Mouse (Mus musculus) fibroblast of lung, adult 2 months (primary cell): ENCODE data around the gene Gpr160.
"Not testable (repeated sequence)": the region's sequence is repeated elsewhere in the genome, so short reads cannot be mapped to it uniquely, and the experiment has no call there.

ENCODE experiments used
- DNase-seq: peaks from one replicate; pipeline ENCODE4 v3.0.0-alpha.2; 2011; ENCODE audit warnings: low read depth

Gpr160 gene

DNA sequence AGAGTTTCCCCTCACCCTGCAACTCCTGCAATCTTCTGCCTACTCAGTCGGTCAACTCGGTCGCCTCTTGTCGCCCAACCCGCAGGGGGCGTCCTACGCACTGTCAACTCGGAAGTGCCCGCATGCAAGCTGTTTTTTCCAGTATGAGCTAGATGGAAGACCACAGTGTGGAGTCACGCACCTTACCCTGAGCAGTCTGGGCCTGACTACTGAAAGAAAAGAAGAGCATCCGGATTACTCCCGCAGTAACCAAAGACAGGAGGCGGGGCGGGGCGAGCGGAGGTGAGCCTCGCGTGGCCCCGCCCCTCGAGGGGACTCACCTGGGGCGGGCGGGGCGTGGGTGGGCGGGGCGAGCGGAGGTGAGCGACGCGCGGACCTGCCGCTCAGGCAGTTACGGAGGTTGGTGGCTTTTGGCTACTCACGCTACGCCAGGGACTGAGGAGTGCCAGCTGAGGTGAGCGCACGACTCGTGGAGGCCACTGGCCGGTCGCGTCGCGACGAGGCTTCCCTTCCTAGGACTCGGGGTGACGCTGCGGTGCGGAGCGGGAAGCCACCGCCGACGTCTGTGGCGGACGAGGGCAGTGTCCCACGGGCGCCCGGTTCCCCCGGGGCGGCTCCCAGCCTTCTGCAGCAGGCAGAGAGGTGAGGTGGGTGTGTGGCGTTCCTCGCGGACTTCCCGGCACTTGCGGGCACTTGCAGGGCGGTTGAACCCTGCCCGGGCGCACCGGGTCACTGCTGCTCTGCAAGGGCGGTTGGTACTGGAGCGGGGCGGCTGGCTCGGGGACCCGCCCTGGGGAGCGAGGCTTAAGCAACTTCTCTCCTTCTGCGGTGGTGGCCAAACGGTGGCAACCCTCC lies at the start of gene Gpr160:
Gene Gpr160 (plus strand): TSS at position 347 of the 855 bp plus-strand sequence.
- no peak for DNase-seq

DNA sequence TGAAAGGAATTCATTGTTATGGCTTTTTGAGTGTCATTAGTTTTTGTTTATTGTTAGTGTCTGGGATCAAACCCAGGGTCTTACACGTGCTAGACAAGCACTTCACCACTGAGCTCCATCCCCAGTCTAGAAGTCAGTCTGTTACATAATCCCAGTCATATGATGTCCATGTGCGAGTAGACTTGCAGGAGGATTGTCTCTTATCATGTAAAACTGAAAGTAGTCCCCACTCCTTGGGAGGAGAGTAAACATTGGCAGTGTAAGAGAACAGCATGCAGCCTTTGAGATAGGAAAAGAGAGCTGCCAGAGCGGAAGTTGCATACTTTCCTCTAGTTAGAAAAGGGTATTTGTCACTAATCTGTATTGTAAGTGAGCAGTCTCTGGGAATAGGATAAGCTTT lies 42.9 kb upstream of the Gpr160 start:
- no peak for DNase-seq

DNA sequence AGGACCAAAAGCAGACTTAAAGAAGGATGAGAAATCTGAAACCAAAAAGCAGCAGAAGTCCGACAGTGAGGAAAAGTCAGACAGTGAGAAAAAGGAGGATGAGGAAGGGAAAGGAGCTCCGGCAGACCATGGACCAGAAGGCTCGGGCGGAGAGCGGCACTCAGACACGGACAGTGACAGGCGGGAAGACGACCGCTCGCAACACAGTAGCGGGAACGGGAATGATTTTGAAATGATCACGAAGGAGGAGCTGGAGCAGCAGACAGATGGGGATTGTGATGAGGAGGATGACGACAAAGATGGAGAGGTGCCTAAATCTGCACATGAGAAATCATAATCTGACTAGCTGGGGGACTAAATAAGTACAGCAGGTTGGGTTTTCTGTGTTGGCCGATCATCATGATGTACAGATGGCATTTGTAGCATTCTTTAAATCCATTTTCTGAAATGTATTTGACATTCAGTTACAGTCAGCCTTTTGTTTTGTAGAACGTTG lies 37.1 kb upstream of the Gpr160 start:
- DNase-seq: no peak

DNA sequence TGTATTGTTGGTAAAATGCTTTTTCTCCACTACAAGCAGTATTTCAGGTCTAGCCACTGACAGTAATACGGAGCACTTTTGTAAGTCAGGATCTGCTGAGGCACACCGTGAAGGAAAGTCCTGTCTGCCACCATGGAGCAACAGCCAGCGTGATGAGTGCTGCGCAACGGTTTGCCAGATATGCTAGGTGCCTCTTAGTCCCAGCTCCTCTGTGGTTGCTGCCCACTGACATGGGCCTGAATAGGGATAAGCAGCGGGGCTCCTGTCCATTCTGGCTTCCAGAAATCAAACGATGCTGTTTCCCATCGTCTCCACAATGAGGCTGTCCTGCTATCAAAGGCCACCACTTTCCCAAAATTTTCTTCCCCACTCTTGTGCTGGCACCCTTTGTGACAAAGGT lies 33.6 kb upstream of the Gpr160 start:
- DNase-seq: no peak

DNA sequence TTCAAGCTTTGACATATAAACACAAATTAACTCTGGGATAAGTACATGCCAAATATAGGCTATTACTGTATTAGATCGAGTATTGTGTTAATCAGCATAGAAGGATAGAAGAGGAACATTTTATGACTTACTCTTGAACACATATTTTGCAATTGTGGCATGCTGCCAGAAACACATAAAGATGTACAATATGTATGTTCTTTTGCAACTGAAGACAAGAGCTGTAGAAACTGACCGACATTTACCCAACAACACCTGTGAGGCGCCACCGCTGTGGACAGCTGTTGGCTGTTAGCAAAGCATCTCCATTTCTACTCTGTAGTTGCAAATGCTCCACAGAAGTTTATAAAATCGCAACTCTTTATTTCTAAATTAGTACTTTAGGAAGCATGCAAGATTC lies 29.7 kb upstream of the Gpr160 start:
- no peak for DNase-seq

DNA sequence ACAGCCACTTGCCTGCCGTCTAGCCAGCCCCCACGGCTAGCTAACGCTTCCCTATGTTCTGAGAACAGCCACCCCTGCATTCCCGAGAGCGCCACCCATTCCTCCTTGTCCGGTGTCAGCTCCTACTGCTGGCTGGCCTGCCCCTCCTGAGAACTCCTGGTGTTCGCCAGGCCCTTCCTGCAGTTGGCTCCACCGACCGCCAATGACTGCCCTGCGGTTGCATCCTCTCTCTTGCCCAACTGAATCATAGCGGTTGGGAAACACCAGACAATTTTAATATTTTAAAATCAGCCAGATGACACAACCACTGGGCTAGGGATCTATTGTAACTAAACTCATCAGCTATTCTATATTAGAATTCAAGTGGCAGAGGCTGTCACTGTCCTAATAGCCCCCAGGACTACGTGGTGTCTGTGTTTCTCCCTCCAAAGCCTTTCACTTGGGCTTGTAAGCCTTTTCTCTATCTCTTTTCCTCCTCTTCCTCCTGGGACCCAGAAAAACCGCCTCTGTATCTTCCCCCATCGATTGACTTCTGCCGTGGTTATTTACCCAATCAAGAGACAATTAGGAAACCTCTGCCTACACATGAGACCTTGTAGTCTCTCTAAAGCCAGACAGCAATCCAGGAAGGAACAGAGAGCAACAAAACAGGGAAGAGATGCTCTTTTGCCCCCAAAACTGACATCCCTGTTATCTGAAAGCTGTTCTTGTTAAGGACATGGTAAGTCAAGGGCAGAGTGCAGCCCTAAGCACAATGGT lies 23.7 kb upstream of the Gpr160 start:
- no peak for DNase-seq

DNA sequence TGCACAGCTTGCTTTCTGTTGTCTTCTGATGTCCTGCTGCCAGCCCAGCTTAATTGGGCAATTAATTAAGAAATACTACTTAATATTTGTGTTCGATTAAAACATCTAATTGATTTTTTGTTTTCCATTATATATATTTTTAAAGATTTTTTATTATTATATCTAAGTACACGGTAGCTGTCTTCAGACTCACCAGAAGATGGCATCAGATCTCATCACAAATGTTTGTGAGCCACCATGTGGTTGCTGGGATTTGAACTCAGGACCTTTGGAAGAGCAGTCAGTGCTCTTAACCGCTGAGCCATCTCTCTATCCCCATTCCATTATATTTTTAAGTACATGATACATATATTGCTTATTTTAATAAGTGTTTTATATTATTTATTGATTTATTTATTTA lies 22.5 kb upstream of the Gpr160 start:
- no peak for DNase-seq

DNA sequence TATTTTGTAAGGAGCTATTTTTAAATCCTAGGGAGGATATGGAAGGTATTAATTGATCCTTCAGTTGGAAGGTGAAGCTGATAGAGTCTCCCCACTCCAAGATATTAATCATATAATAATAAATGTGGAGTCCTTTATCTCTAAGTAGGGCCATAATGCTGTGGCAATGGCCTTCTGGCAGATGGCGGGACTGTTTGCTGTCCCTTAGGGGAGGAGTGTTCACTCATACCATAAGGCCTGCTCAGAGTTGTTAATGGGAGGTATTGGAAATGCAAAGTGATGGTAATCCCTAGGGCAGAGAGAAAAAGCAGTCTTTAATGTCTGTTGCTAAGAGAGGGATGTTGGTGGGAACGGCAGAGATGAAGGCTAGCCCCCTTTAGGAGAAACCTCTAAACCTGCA lies 10.0 kb upstream of the Gpr160 start:
- DNase-seq: no peak

DNA sequence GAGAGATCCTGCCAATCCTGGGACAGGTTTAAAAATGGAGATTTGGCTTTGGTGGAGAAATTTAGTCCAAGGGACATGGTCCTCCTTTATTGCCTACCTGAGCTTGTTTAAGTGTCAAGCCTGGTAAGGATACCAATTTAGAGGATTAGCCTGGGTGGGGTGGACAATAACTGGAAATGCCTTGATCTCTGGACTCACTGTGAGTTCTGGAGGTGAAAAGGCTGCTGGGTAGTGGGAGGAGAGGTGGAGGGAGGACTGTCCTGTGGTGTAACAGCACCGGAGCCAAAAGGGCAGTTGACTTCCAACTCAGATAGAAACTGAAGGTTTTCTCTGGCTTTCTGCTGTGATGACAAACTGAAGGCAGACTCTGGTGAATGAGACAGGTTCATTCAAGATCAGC lies 8.3 kb upstream of the Gpr160 start:
- no peak for DNase-seq

DNA sequence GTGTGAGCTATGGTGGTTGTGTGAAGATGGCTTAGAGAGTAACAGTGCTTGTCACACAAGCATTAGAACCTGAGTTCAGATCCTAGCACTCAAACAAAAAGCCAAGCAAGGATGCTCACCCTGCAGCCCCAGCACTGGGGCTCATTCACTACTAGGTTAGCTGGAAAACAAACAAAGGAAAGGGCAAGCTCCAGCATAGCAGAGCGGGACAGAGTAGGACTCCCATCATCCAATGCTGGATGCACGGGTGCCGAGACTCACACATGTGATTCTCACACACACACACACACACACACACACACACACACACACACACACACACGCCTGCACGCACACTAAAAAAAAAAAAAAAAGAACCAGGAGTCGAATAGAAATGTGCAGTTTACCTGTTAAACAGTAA lies 4.3 kb upstream of the Gpr160 start:
- DNase-seq: no peak

DNA sequence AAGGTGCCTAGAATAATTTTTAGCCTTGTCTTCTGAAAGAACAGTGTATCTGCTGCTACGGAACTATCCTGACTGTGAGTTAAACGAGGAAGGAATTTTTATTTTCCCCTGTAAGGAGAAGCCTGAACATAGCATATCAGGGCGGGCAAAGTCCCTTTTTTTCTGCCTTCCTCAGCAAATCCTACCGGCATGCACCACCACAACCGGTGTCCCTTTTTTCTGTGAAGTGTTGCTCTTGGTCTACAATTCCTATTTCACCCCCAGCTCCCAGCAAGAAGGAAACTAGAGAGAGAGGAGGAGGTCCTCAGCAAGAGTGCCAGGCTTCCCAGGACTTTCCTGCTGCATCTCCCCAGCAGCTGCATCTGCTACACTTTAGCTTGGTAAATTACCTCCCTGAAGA lies 2.2 kb upstream of the Gpr160 start:
- no peak for DNase-seq

DNA sequence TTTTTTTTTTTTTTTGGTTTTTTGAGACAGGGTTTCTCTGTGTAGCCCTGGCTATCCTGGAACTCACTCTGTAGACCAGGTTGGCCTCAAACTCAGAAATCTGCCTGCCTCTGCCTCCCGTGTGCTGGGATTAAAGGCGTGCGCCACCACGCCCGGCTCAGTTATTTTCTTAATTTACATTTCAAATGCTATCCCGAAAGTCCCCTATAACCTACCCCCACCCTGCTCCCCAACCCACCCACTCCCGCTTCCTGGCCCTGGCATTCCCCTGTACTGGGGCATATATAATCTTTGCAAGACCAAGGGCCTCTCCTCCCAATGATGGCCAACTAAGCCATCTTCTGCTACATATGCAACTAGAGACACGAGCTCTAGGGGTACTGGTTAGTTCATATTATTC lies 3.8 kb downstream of the Gpr160 start:
- not testable (repeated sequence) for DNase-seq

DNA sequence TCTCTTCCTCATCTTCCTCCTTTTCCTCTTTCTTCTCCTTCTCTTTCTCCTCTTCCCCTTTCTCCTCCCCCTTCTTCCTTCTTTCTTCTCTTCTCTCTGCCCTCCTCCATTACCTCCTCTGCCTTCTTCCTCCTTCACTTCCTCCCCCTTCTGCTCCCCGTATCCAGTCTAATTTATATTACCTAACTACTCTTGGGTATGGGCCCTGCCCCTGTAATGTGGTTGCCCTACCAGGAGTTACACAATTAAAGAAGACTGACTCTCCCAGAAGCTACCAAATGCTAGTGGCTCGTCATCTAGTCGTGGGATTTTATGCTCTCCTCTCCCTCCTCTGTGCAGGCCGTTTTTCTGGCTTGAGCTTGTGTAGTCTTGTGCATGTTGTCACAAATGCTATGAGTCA lies 5.0 kb downstream of the Gpr160 start:
- DNase-seq: no peak

DNA sequence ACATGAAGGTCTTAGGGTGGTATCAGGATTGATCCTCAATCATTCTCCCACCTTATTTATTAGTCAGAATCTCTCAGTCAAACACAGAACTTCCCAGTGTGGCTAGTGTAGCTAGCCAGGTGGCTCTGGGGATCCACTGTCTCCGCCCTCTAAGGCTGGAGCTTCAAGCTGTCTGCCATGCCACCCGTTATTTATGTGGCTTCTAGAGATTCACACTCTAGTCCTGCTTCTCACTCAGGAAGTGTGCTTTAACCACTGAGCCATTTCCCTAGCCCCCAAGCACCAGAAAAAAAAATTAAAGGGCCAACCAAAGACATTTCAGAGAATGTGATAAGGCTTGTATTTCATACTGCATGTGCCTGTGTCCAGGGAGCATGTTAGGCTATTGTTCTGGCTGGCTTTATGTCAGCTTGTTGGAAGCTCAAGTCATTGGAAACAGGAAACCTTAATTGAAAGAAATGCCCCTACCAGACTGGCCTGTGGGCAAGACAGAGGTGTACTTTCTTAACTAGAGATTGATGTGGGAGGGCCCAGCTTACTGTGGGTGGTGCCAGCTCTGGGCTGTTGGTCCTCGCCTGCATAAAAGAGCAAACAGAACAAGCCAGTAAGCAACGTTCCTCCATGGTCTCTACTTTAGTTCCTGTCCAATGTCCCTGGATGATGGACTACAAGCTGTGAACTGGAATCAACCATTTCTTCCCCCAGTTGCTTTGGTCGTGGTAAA lies 8.1 kb downstream of the Gpr160 start:
- no peak for DNase-seq

DNA sequence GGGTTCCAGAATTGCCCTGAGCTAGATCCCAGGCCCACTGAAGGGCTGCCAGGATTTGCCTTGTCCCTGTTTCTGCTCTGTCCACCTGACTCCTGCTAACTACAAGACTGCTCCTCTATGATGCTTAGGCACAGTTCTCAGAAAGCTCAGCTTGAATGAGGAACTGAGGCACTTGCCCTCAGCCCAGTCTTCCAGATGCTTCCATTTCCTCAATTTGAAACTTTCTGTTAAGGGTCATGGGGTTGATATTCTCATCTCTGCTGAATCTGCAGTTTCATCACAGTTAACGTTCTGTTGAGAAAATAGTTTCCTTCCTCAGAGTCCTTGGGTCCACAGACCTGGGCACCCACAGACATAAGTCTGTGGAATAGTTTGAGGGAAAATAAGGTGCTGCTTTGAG lies 8.9 kb downstream of the Gpr160 start:
- DNase-seq: no peak

DNA sequence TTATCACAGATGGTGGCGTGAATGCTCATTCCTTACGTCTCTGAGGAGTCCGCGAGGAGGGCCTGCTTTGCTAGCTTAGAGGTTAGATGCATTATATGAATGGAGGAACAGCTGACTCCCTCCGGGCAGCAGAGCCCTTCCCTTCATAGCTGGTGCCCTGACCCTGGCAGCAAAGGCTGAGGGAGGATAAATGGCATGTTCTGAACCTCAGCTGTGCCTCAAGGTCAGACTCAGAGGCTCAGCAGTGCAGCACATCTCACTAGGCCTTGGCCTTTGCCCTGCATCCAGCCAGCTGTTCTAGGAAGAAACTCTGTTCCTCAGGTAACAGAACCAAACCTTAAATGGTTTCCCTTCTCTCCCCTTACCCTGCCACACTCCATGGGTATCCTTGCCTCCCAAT lies 12.4 kb downstream of the Gpr160 start:
- DNase-seq: no peak

DNA sequence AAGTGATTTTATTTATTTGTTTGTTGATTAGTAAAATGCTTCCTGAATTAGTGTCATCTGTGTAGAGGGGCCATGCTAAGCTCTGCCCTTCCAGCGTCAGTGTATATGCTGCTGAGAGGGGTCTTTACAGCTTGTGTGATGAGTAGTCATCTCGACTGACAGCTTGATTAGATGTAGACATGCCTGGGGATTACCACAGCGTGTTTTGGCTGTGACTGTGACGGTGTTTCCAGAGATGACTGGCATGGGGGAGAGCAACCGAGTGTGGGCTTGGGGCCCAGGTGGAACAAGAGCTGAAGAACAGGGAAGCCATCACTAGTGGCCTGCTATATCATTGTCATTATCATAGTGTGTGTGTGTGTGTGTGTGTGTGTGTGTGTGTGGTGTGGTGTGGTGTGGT lies 12.9 kb downstream of the Gpr160 start:
- no peak for DNase-seq

DNA sequence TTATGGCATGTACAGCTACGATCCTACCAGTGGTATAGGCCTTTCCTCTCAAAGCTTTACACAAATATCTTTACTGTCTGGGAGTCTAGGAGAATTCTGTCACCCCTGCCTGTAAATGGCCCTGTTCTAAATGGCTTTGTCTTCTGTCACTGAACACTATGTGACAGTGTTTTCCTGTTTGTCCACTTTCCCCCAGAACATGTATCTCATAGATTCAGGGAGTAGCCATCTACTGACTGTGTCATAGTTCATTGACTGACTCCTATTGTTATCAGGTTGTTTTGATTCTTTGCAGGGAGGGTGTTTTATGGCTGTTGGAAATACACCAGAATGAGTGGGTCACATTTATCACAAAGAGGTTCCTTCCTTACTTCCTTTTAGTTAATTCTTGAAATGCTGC lies 14.2 kb downstream of the Gpr160 start:
- no peak for DNase-seq

DNA sequence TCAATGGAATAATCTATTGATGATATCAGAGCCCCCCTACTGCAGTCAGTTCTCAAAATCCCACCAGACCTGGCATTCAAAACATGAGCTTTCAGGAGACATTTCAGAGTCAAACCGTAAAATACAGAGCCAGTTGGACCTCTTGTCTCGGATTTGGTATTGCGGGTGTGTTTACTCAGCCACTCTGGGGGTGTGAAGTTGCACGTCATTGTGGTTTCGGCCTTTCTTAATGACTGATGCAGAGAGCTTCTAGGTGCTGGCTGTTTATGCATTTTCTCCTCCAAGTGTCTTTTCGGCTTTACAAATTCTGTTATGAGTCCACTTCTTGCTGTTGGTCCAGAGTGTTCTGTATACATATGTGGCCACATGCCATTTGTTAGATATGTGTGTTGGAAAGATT lies 21.0 kb downstream of the Gpr160 start:
- DNase-seq: no peak

DNA sequence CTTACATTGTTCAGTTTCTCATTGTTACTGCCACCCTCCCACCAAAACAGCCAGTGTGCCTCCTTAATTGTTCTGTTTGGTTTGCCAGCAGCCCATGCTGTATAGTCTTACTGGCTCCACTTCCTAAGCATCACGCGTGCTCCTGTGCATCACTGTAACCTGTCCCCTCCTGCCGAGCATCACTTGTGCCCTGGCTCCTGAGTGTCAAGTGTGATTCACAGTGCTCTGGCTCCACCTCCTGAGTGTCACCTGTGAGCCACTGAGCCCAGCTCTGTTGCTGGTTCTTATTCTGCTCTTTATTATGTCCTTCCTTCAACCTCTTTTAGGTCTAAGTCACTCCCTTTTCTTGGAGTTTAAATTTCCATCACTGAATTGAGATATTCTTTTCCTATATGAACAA lies 31.7 kb downstream of the Gpr160 start:
- DNase-seq: no peak

DNA sequence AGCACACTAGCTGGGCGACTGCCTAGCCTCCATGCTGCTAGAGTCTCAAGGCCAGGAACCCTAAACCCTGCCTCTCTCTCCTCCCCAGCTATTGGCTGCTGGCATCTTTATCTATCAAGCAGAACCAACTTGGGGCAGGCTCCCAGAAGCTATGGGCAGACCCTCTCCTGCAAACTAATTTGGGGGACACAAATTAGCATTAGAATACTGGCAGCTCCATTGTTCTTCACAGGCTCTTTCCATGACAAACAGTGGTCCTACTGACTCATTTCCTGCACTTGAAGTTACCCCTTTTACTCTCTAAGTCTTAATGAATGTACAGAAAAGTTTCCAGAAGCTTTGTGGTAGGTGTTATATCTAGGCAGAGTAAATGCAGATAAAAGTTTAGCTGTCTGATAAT lies 33.3 kb downstream of the Gpr160 start:
- DNase-seq: no peak

DNA sequence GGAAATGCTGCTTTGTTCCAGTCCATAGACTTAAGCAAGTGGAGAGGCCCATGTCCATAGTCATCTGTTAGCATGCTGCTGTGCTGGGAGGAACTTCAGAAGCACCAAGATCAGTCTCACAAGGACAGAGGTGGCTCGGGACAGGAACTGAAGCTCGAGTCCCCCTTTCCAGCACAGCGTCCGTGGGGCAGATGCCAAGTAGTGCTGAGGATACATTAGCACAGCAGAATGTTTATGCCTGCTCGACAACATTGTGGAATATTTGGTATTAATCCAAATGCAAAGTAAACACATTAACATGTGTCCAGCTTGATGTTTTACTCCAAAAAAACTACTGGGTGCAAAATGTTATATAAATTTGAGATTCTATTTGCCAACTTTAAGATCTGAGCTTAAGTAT lies 41.0 kb downstream of the Gpr160 start:
- no peak for DNase-seq

DNA sequence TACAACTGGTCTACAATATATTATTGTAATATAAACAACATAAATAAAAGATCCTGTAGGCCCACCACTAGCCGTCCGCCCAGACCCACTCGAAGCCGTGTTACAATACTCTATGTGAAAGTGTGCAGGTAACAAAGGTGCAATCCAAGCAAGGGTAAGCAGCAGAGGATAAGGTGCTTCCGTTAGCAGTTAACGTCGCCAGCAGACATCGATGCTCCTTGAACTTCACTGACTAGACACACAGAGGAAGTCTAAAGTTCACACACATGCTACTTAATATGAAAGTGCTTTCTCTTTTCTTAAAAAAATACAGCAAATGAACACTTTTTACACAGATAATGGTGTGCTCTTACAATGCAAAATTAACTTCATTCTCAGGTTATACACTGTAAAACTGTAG lies 43.7 kb downstream of the Gpr160 start:
- DNase-seq: no peak
